Mouse (Mus musculus) cerebellum, adult 2 months (tissue): ENCODE data around the gene Hist1h3g.

ENCODE experiments used
- CTCF ChIP-seq: fragments of 200-500 bp; IDR thresholded peaks from 2 replicates; pipeline ENCODE4 v1.5.1; 2011; ENCODE audit warnings: low read depth, mild to moderate bottlenecking, control low read depth, low read length, moderate library complexity, borderline replicate concordance; ENCODE audit not compliant: insufficient read depth
- POLR2A ChIP-seq: fragments of 200-500 bp; IDR thresholded peaks from 2 replicates; pipeline ENCODE4 v1.6.1; 2011; ENCODE audit warnings: low read length, control low read depth, borderline replicate concordance; ENCODE audit not compliant: insufficient read depth

GRCm38 (mm10) chr13:23571022-23571503 is 35.8 kb downstream of the Hist1h3g start, which contains the start of the genes Hist1h2ae and Hist1h2bg:
- no peak for TF ChIP-seq POLR2A
- TF ChIP-seq CTCF = no peak
